Mouse (Mus musculus) retina, postnatal 7 days (tissue): ENCODE results near the gene Rpp25.

Source experiments
- DNase-seq: peaks from one replicate; pipeline ENCODE4 v3.0.0-alpha.2; 2012; ENCODE audit warnings: low read depth, low spot score

Rpp25 gene

GRCm38 (mm10) chr9:57521056-57521911, 17.5 kb downstream of the Rpp25 start, which contains the start of gene Cox5a:
Gene Cox5a (plus strand): TSS chr9:57521274.
- peak; percentile 85 for DNase-seq

GRCm38 (mm10) chr9:57522114-57522860, 18.5 kb downstream of the Rpp25 start:
- no peak for DNase-seq

DNA sequence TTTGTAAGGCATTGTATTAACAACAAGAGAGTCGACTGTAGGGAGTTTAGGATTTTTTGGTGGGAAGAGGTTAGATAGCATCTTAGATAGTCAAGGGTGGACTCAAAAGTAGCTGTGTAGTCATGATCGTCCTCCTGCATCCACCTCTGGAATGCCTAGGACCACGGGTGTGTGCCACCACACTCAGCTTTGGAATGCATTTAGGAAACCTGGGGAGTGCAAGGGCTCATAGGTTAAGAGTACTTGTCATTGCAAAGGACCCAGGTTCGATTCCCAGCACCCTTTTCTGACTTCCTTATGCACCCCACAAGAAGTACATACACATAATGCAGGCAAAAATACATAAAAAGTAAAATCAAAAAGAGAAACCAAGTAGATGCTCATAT, 19.0 kb downstream of the Rpp25 start:
- no peak for DNase-seq

- DNase-seq: peak; percentile 51
Observed at GRCm38 (mm10) chr9:57523754-57524153, 19.9 kb downstream of the Rpp25 start.

DNA sequence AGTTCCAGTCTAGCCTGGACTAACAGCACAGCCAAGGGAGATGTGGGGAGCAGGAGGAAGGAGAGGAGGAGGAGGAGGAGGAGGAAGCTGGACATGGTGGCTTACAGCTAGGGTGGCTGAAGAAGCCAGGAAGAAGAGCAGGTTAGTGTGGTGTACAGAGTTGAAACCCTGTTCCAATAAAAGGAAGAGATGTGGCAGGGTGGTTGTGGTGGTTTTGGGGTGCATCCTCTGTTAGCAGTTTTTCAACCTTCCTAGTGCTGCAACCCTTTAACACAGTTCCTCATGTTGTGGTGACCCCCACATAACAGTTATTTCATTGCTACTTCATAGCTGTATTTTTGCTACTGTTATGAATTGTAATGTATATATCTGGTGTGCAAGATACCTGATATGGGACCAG, 20.6 kb downstream of the Rpp25 start:
- no peak for DNase-seq

DNA sequence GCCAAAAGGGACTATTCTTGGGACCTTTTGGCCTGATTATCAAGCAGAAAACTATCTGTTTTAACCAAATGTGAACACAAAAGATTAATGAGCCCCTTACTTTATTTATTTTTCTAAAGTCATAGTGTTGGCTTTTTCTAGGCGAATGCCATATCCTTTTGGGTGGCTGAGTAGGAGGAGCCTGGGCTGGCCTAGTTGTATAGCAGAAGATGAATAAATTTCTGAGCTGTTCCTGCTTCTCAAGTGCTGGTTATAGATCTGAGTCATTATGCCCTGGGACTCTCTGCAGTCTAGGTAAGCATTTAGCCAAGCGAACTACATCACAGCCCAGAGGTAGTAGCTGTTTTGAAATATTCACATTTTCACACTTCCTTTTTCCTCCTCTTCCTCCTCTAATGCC, 21.7 kb downstream of the Rpp25 start:
- DNase-seq: no peak

- no peak for DNase-seq
Observed at GRCm38 (mm10) chr9:57526435-57526834, 22.6 kb downstream of the Rpp25 start.

- no peak for DNase-seq
Observed at GRCm38 (mm10) chr9:57531946-57532345, 28.1 kb downstream of the Rpp25 start.

GRCm38 (mm10) chr9:57536362-57536761, 32.5 kb downstream of the Rpp25 start:
- DNase-seq: no peak

GRCm38 (mm10) chr9:57537044-57537727, 33.4 kb downstream of the Rpp25 start, which contains the start of gene Fam219b:
Gene Fam219b (plus strand): TSS chr9:57537528.
- peak; percentile 84 for DNase-seq

- no peak for DNase-seq
Observed at GRCm38 (mm10) chr9:57537728-57538181, 33.9 kb downstream of the Rpp25 start.

GRCm38 (mm10) chr9:57539550-57539949, 35.7 kb downstream of the Rpp25 start:
- DNase-seq: no peak

GRCm38 (mm10) chr9:57541312-57541711, 37.5 kb downstream of the Rpp25 start:
- DNase-seq: no peak

GRCm38 (mm10) chr9:57543951-57544350, 40.1 kb downstream of the Rpp25 start:
- no peak for DNase-seq

- DNase-seq: no peak
Observed at GRCm38 (mm10) chr9:57547287-57547686, 43.5 kb downstream of the Rpp25 start.

GRCm38 (mm10) chr9:57547869-57548268, 44.0 kb downstream of the Rpp25 start:
- no peak for DNase-seq

DNA sequence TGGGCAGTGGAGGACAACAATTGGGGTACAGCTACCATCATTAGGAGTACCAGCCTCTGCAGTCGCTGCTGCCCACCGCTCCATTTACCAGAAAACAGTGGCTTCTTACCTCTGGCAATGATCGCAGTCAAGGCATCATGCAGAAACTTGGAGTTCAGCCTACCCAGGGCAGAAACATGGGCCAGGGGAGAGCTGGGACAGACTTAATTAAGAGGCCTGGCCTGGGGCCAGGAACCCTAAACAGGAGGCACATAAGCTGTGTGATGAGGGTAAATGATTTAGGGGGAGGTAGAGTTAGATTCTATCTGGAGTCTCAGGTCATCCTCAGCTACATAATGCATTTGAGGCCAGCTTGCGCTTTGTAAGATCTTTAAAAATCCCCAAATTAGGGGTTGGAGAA, 45.4 kb downstream of the Rpp25 start:
- no peak for DNase-seq

GRCm38 (mm10) chr9:57550126-57550862, 46.5 kb downstream of the Rpp25 start:
- no peak for DNase-seq

GRCm38 (mm10) chr9:57552139-57552887, 48.5 kb downstream of the Rpp25 start, which contains the start of gene Mpi:
Gene Mpi (minus strand): TSS chr9:57552763.
- DNase-seq: peak; percentile 46

DNA sequence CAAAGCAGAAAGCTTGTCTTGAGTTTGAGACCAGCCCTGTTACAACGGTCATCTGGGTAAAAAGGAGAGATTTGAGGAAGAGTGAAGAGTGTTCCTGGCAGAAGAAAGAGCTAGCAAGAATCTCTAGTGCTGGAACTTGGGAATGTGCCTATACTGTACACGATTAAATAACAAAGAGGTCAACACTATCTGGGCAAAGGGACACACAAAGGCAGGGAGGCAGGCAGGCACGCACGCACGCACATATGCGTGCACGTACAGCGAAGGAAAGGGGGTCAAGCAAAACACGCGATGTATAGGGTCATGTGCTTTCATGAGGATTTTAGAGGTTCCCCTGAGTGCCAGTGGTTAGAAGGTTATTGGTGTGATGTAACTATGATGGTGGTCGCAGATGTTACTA, 49.3 kb downstream of the Rpp25 start:
- no peak for DNase-seq
